In the genomic region with DNA sequence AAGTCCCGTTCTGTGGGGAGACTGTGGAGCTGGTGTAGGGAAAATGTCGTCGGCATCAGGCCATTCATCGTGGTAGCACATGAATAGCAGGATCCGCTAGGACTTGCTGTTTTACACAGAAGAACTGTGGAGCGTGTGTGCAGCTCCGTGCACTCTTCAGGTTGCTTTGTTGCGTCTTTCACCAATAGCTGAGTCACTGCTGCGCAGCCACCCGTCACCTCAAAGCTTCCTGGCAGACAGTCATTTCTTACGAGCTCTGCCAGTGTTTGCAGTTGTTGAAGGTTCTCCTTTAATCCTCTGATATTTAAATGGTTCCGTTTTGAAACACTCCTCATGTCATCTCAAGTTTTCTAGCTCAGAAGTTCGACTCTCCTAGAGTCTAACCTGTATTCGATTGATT, we compare ENCODE assay signal across 9 mouse cellular contexts. TPM values are rescaled to one million over a fixed set of nuclear protein-coding genes. Genes with fewer than 3 reads are reported as not detected.
"Had no signal": no experiment of that assay in that cellular context is flagged by ENCODE, and none has a peak within 500 bp of the region (broad histone marks: within the 10 kb centered on the region; RNA-seq: fewer than 3 reads in every experiment).

No protein-coding gene starts in this region.

RNA-seq across cellular contexts. Expression of a gene that starts 45.2 kb away (rescaled TPM):
- total RNA-seq: left cerebral cortex, adult 2 months; left cerebral cortex, adult 8-10 months; left cerebral cortex, postnatal 14 days; left cerebral cortex, postnatal 25 days; left cerebral cortex, postnatal 36 days; left cerebral cortex, postnatal 4 days; liver, adult 2 months; midbrain, postnatal 0 days; monocyte, adult 5-6 weeks had no signal

RNA-seq across cellular contexts. Expression of a gene that starts 54.4 kb away (rescaled TPM):
- total RNA-seq: liver, adult 2 months; midbrain, postnatal 0 days had no signal
